Comparison of ENCODE assay signal across 8 mouse cellular contexts in genomic region chr5:137628498-137629305, GRCm38 (mm10). TPM values are rescaled to one million over a fixed set of nuclear protein-coding genes. Genes with fewer than 3 reads are reported as not detected.
DNase-seq lines count a peak whose midpoint lies in the region; ATAC-seq lines count a peak whose summit lies in the region.

TSS of gene Fbxo24 (minus strand) at chr5:137629002.
TSS of gene Lrch4 (plus strand) at chr5:137629121.
TSS of gene Gm20605 (plus strand) at chr5:137629175.

- peaks cover 4% of the 10 kb centered on the region; the same call in 1 of the 2 replicates for H3K36me3 ChIP-seq in hindbrain, embryonic 12.5 days

- no peaks in the 10 kb centered on the region for H3K27me3 ChIP-seq in hindbrain, embryonic 12.5 days

- H3K27ac ChIP-seq in hindbrain, embryonic 12.5 days = peak within 1 kb of the TSS; percentile 87

- under 1% methylated on average over 45 of the region's 46 CpGs for WGBS in hindbrain, embryonic 12.5 days

- ATAC-seq in hindbrain, embryonic 12.5 days (ENCODE audit: low FRiP score) = peak; percentile 98

- H3K4me2 ChIP-seq in hindbrain, embryonic 12.5 days (replicated peaks) = peak within 1 kb of the TSS; percentile 86

- DNase-seq in NIH3T3 (ENCODE audit: low read depth) = peak; percentile 100
- DNase-seq in cerebellum, postnatal 10 days = peak; percentile 100
- peak; percentile 99 to 100 for DNase-seq in frontal cortex, postnatal 10 days (ENCODE audit: low spot score in 2 of 2)
- DNase-seq in layer of hippocampus, postnatal 14 days (ENCODE audit: low spot score in 2 of 2) = peak; percentile 96 to 100
- DNase-seq in lung, postnatal 14 days = peak; percentile 97
- peak; percentile 100 for DNase-seq in retina, adult 2 months (ENCODE audit: low read depth, low spot score)
- peak; percentile 99 to 100 for DNase-seq in thymus, postnatal 36 days

- peaks cover 40% of the 10 kb centered on the region for H3K4me1 ChIP-seq in hindbrain, embryonic 12.5 days

- no peaks in the 10 kb centered on the region for H3K9me3 ChIP-seq in hindbrain, embryonic 12.5 days (replicated peaks)

- peak within 1 kb of the TSS; percentile 67 for H3K4me3 ChIP-seq in hindbrain, embryonic 12.5 days

- H3K9ac ChIP-seq in hindbrain, embryonic 12.5 days = peak within 1 kb of the TSS; percentile 75

RNA-seq across cellular contexts. Expression of gene Fbxo24, which starts in this region (rescaled TPM):
- 0.23 and 0.25 TPM in 2 replicates for polyA plus RNA-seq in hindbrain, embryonic 12.5 days (2016; fragmentation: Nextera tagmentation; extraction: Ambion mirVana)
- under 1 TPM; 0.17 to 0.37 TPM for total RNA-seq in layer of hippocampus, postnatal 14 days (2021)

RNA-seq across cellular contexts. Expression of gene Lrch4, which starts in this region (rescaled TPM):
- polyA plus RNA-seq in hindbrain, embryonic 12.5 days (2016; fragmentation: Nextera tagmentation; extraction: Ambion mirVana) = 32.4 and 34.3 TPM in 2 replicates
- total RNA-seq in layer of hippocampus, postnatal 14 days (2021) = 10 to 100 TPM; 14.7 to 19.5 TPM

RNA-seq across cellular contexts. Expression of gene Gm20605, which starts in this region (rescaled TPM):
- 8.3 and 10.8 TPM in 2 replicates for polyA plus RNA-seq in hindbrain, embryonic 12.5 days (2016; fragmentation: Nextera tagmentation; extraction: Ambion mirVana)
- total RNA-seq in layer of hippocampus, postnatal 14 days (2021) = 10 to 100 TPM; 11.0 to 14.7 TPM

Comparison
In these comparisons a context has a peak if more than half of its experiments do, and no peak if none do; other contexts are left out.
1. Peak in every context shown above with its lines: DNase-seq, ATAC-seq, H3K4me3 ChIP-seq and H3K27ac ChIP-seq.